Comparison of ENCODE assay signal across 13 mouse cellular contexts in genomic region chr13:54829450-54829849, GRCm38 (mm10). TPM values are rescaled to one million over a fixed set of nuclear protein-coding genes. Genes with fewer than 3 reads are reported as not detected.
DNase-seq lines count a peak whose midpoint lies in the region; ATAC-seq and TF ChIP-seq lines count a peak whose summit lies in the region.
"Had no signal": no experiment of that assay in that cellular context is flagged by ENCODE, and none has a peak within 500 bp of the region (broad histone marks: within the 10 kb centered on the region; RNA-seq: fewer than 3 reads in every experiment).

No protein-coding gene starts in this region.

- no peaks in the 10 kb centered on the region for H3K9me3 ChIP-seq in heart, embryonic 12.5 days (replicated peaks)
- no peaks in the 10 kb centered on the region for H3K9me3 ChIP-seq in embryonic facial prominence, embryonic 13.5 days
- no peaks in the 10 kb centered on the region for H3K9me3 ChIP-seq in midbrain, embryonic 15.5 days

- no peak for TF ChIP-seq CTCF in heart, adult 2 months (IDR thresholded peaks at IDR 0.05)
- no peak for TF ChIP-seq CTCF in kidney, adult 2 months (conservative IDR thresholded peaks at IDR 0.05; ENCODE audit: insufficient read depth, insufficient read length, low read depth, low read length)
- TF ChIP-seq CTCF in thymus, adult 2 months (IDR thresholded peaks at IDR 0.05; ENCODE audit: borderline replicate concordance, control insufficient read depth, extremely low read depth, insufficient read depth, low read length, poor library complexity): no peak

- no peak for TF ChIP-seq EP300 in heart, adult 2 months (IDR thresholded peaks at IDR 0.05; ENCODE audit: insufficient read depth, low read depth, low read length)

- no peak overlapping the region for H3K27ac ChIP-seq in heart, embryonic 12.5 days (ENCODE audit: poor library complexity, severe bottlenecking)
- no peak overlapping the region for H3K27ac ChIP-seq in heart, adult 2 months
- H3K27ac ChIP-seq in embryonic facial prominence, embryonic 13.5 days: no peak overlapping the region
- H3K27ac ChIP-seq in kidney, adult 2 months (ENCODE audit: insufficient read depth, low read depth, low read length): no peak overlapping the region
- no peak overlapping the region for H3K27ac ChIP-seq in midbrain, embryonic 15.5 days
- no peak overlapping the region for H3K27ac ChIP-seq in thymus, adult 2 months (ENCODE audit: control insufficient read depth, insufficient read depth, low read length)

- DNase-seq in heart, adult 2 months: no peak
- peak; percentile 75 for DNase-seq in kidney, adult 2 months
- DNase-seq in thymus, adult 2 months: no peak
- no peak for DNase-seq in cerebellum, adult 9-10 months
- DNase-seq: layer of hippocampus, postnatal 36 days; lung, postnatal 10 days had no signal

- peaks cover 4% of the 10 kb centered on the region; the same call in 1 of the 2 replicates for H3K4me1 ChIP-seq in heart, embryonic 12.5 days (replicated peaks)
- H3K4me1 ChIP-seq in heart, adult 2 months (ENCODE audit: control insufficient read depth, insufficient read depth, low read length): no peaks in the 10 kb centered on the region
- peaks cover 11% of the 10 kb centered on the region for H3K4me1 ChIP-seq in embryonic facial prominence, embryonic 13.5 days
- H3K4me1 ChIP-seq in kidney, adult 2 months (ENCODE audit: control insufficient read depth, insufficient read depth, low read length): no peaks in the 10 kb centered on the region
- peaks cover 12% of the 10 kb centered on the region for H3K4me1 ChIP-seq in midbrain, embryonic 15.5 days
- H3K4me1 ChIP-seq in thymus, adult 2 months (replicated peaks; ENCODE audit: control insufficient read depth, insufficient read depth, low read length): no peaks in the 10 kb centered on the region

- TF ChIP-seq POLR2A in heart, adult 2 months (IDR thresholded peaks at IDR 0.05; ENCODE audit: insufficient read depth, low read depth, low read length): no peak
- no peak for TF ChIP-seq POLR2A in kidney, adult 2 months (IDR thresholded peaks at IDR 0.05; ENCODE audit: low read depth, low read length)
- no peak for TF ChIP-seq POLR2A in thymus, adult 2 months (IDR thresholded peaks at IDR 0.05; ENCODE audit: control insufficient read depth, extremely low read depth, insufficient read depth, low read length, poor library complexity)

- H3K4me2 ChIP-seq in heart, embryonic 12.5 days: peak overlapping the region; percentile 20; the same call in 1 of the 2 replicates
- peak overlapping the region; percentile 28; the same call in 1 of the 2 replicates for H3K4me2 ChIP-seq in embryonic facial prominence, embryonic 13.5 days
- H3K4me2 ChIP-seq in midbrain, embryonic 15.5 days: peak overlapping the region; percentile 29

- no peak overlapping the region for H3K9ac ChIP-seq in heart, embryonic 12.5 days
- H3K9ac ChIP-seq in heart, adult 2 months (ENCODE audit: low read depth, low read length): no peak overlapping the region
- no peak overlapping the region for H3K9ac ChIP-seq in embryonic facial prominence, embryonic 13.5 days
- no peak overlapping the region; the same call in 1 of the 2 replicates for H3K9ac ChIP-seq in midbrain, embryonic 15.5 days

- H3K36me3 ChIP-seq in heart, embryonic 12.5 days: no peaks in the 10 kb centered on the region
- no peaks in the 10 kb centered on the region for H3K36me3 ChIP-seq in heart, adult 2 months (ENCODE audit: control insufficient read depth, insufficient read depth, low read length)
- H3K36me3 ChIP-seq in embryonic facial prominence, embryonic 13.5 days: no peaks in the 10 kb centered on the region
- no peaks in the 10 kb centered on the region for H3K36me3 ChIP-seq in kidney, adult 2 months (ENCODE audit: control insufficient read depth, insufficient read depth, low read length)
- no peaks in the 10 kb centered on the region for H3K36me3 ChIP-seq in midbrain, embryonic 15.5 days (replicated peaks)
- H3K36me3 ChIP-seq in thymus, adult 2 months (ENCODE audit: control insufficient read depth, insufficient read depth, low read length): no peaks in the 10 kb centered on the region

- no peak overlapping the region for H3K4me3 ChIP-seq in heart, embryonic 12.5 days
- no peak overlapping the region for H3K4me3 ChIP-seq in heart, adult 2 months
- no peak overlapping the region for H3K4me3 ChIP-seq in embryonic facial prominence, embryonic 13.5 days
- no peak overlapping the region for H3K4me3 ChIP-seq in kidney, adult 2 months (ENCODE audit: insufficient read depth, low read depth, low read length)
- no peak overlapping the region for H3K4me3 ChIP-seq in midbrain, embryonic 15.5 days
- no peak overlapping the region for H3K4me3 ChIP-seq in thymus, adult 2 months (ENCODE audit: control insufficient read depth, insufficient read depth, low read length)
- H3K4me3 ChIP-seq: erythroblast, embryonic 14.5 days had no signal

- ATAC-seq in heart, embryonic 12.5 days (ENCODE audit: insufficient number of reproducible peaks, low FRiP score): no peak
- ATAC-seq in embryonic facial prominence, embryonic 13.5 days (ENCODE audit: insufficient number of reproducible peaks, insufficient read depth, low FRiP score, low TSS enrichment, low read depth): no peak
- ATAC-seq in midbrain, embryonic 15.5 days (replicated peaks): no peak
- ATAC-seq in megakaryocyte-erythroid progenitor cell, adult 5-6 weeks (replicated peaks; ENCODE audit: low FRiP score, low TSS enrichment, poor library complexity, severe bottlenecking): no peak
- ATAC-seq: Patski had no signal

- 3% methylated on average over 13 of the region's 13 CpGs for WGBS in heart, embryonic 12.5 days
- 4% methylated on average over 13 of the region's 13 CpGs for WGBS in heart, adult 2 months
- 5% methylated on average over 13 of the region's 13 CpGs for WGBS in embryonic facial prominence, embryonic 13.5 days
- WGBS in kidney, adult 2 months: 7% methylated on average over 13 of the region's 13 CpGs
- 4% methylated on average over 13 of the region's 13 CpGs for WGBS in midbrain, embryonic 15.5 days
- WGBS in thymus, adult 2 months: 19% methylated on average over 13 of the region's 13 CpGs

- H3K27me3 ChIP-seq in heart, embryonic 12.5 days (replicated peaks): peaks cover 7% of the 10 kb centered on the region; the same call in 1 of the 2 replicates
- H3K27me3 ChIP-seq in heart, adult 2 months (ENCODE audit: control insufficient read depth, insufficient read depth, low read length): no peaks in the 10 kb centered on the region
- peaks cover 5% of the 10 kb centered on the region; the same call in 1 of the 2 replicates for H3K27me3 ChIP-seq in embryonic facial prominence, embryonic 13.5 days
- no peaks in the 10 kb centered on the region for H3K27me3 ChIP-seq in kidney, adult 2 months (replicated peaks; ENCODE audit: control insufficient read depth, insufficient read depth, low read length)
- no peaks in the 10 kb centered on the region for H3K27me3 ChIP-seq in midbrain, embryonic 15.5 days (replicated peaks)
- H3K27me3 ChIP-seq in thymus, adult 2 months (ENCODE audit: control insufficient read depth, insufficient read depth, low read length): no peaks in the 10 kb centered on the region

- intact Hi-C loops in heart, adult 2 months (cut with DNase I): no loop called here

- no peaks in the 10 kb centered on the region for H3K79me2 ChIP-seq in heart, adult 2 months (replicated peaks; ENCODE audit: control insufficient read depth, insufficient read depth, low read length)

RNA-seq across cellular contexts. Expression of gene Tspan17, which starts 40.3 kb away (rescaled TPM):
- 3.1 and 5.8 TPM in 2 replicates for polyA plus RNA-seq in heart, embryonic 12.5 days (2016; fragmentation: Nextera tagmentation; extraction: Ambion mirVana)
- 10 to 100 TPM; 10.0 to 12.7 TPM for total RNA-seq in heart, adult 2 months (2021)
- 7.2 and 7.6 TPM in 2 replicates for polyA plus RNA-seq in heart, adult 2 months (2012; rRNA removed)
- 7.5 and 7.6 TPM in 2 replicates for polyA plus RNA-seq in embryonic facial prominence, embryonic 13.5 days (2015; fragmentation: Nextera tagmentation; extraction: Ambion mirVana)
- 10.0 and 12.6 TPM in 2 replicates for polyA plus RNA-seq in kidney, adult 2 months (2012; rRNA removed)
- 49.3 and 54.0 TPM in 2 replicates for polyA plus RNA-seq in midbrain, embryonic 15.5 days (2015; fragmentation: Nextera tagmentation; extraction: Ambion mirVana)
- total RNA-seq in megakaryocyte-erythroid progenitor cell, adult 5-6 weeks (2014; fragmentation: Nextera tagmentation): 1.3 TPM in 1 of 2 replicates, not detected in the other
- total RNA-seq in megakaryocyte-erythroid progenitor cell, adult 5-6 weeks (2017): 4.1 TPM in 1 of 2 replicates, not detected in the other
- polyA plus RNA-seq in thymus, adult 2 months (2012; rRNA removed): 6.3 and 6.4 TPM in 2 replicates
- polyA plus RNA-seq: erythroblast, embryonic 14.5 days had no signal

RNA-seq across cellular contexts. Expression of gene Eif4e1b, which starts 45.7 kb away (rescaled TPM):
- not detected in 2 replicates for polyA plus RNA-seq in heart, embryonic 12.5 days (2016; fragmentation: Nextera tagmentation; extraction: Ambion mirVana)
- total RNA-seq in heart, adult 2 months (2021): not detected
- not detected in 2 replicates for polyA plus RNA-seq in heart, adult 2 months (2012; rRNA removed)
- polyA plus RNA-seq in embryonic facial prominence, embryonic 13.5 days (2015; fragmentation: Nextera tagmentation; extraction: Ambion mirVana): not detected in 2 replicates
- polyA plus RNA-seq in kidney, adult 2 months (2012; rRNA removed): not detected in 2 replicates
- not detected in 2 replicates for polyA plus RNA-seq in midbrain, embryonic 15.5 days (2015; fragmentation: Nextera tagmentation; extraction: Ambion mirVana)
- not detected in 2 replicates for total RNA-seq in megakaryocyte-erythroid progenitor cell, adult 5-6 weeks (2014; fragmentation: Nextera tagmentation)
- not detected in 2 replicates for total RNA-seq in megakaryocyte-erythroid progenitor cell, adult 5-6 weeks (2017)
- not detected in 2 replicates for polyA plus RNA-seq in thymus, adult 2 months (2012; rRNA removed)
- total RNA-seq: layer of hippocampus, postnatal 36 days had no signal
- polyA plus RNA-seq: erythroblast, embryonic 14.5 days; heart, embryonic 16.5 days; Patski had no signal
